Mouse (Mus musculus) spleen, embryonic (tissue): ENCODE measurements at regions not wholly inside any gene's neighbourhood (a gene's known extent, or its start where the extent isn't known, plus 50 kb on each side); places are given as distances from the start of the nearest gene placed in this dataset.

Source experiments
- CTCF ChIA-PET: fragments of 350-600 bp; sonication (Branson Sonifier 250); formaldehyde crosslinking; loops from one replicate; lab custom pipeline; 2022; lab: Charles Lee

GRCm38 (mm10) chr2:138123331-138123730 lies 133.0 kb upstream of the Btbd3 start:
- CTCF ChIA-PET, result no interaction called here

DNA sequence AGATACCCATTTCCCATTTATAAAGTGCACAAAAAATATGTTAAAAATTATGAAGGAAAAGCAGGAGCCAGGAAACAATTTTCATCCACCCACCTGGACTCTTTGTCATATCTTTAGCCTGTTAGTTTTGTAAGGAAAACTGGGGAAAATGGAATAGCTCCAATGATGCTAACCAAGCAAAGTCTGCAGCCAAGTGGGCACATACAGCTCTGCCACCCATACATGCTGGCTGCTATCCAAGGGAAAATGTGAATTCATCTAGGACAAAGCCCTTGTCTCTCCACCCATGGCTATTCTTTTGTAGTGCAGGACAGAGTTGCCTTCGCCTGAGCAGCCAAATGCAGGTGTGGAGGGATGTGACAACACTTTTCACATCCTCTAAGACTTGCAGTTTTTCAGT lies 135.5 kb upstream of the Btbd3 start:
- CTCF ChIA-PET, result no interaction called here

- CTCF ChIA-PET, result no interaction called here
Measured at GRCm38 (mm10) chr2:138120131-138120530, 136.2 kb upstream of the Btbd3 start.

GRCm38 (mm10) chr2:138099777-138100176 lies 156.6 kb upstream of the Btbd3 start:
- CTCF ChIA-PET, result no interaction called here

DNA sequence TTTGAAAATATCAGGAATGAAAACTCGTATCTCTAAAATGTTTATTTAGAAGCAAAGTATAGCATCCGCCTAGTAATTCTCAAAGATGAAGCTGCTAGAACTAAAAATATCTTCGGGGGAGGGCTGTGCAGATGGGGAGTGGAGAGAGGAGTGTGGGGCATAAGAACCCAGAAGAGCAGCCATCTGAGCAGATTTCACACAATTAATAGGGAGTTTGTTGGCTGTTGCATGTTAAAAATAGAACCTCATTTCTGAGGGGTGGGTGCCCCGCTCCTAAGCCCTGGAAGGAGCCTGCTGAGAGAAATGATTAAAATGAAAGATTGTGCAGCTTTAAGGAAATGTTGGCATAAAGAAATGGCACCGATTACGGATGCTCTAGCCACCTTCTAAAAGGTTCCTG lies 171.0 kb upstream of the Btbd3 start:
- CTCF ChIA-PET, result no interaction called here

DNA sequence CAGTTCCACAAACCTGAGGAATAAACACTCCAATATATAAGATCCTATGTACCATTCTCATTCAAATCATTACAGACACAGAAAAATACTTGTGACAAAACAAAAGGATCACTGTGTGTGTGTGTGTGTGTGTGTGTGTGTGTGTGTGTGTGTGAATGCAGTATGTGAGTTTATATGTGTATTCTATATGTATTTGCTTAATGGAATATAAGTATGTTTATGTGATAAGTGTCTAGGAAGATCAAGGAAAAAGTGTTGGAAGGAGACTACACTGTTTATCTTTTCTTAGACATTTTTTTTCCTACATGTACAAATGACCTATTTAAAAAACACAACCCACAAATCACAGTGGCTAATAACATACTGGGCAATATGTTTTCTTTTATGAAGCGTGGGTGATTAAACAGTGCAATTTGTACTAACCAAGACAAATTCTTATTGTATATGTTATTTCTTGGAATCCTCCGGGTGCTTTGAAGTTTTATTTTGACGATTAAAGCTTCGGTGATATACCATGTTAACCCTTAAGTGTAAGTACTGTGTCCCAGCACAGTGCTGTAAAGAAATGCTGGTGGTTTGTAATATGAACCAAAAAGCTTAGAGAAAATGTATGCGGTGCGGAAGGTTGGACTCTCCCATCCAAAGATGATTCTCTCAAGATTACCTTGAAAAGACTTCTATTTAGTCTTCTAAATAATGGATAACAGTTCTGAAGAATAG lies 171.6 kb upstream of the Btbd3 start:
- CTCF ChIA-PET, result no interaction called here

GRCm38 (mm10) chr2:138074020-138074613 lies 182.2 kb upstream of the Btbd3 start:
- CTCF ChIA-PET, result no interaction called here

DNA sequence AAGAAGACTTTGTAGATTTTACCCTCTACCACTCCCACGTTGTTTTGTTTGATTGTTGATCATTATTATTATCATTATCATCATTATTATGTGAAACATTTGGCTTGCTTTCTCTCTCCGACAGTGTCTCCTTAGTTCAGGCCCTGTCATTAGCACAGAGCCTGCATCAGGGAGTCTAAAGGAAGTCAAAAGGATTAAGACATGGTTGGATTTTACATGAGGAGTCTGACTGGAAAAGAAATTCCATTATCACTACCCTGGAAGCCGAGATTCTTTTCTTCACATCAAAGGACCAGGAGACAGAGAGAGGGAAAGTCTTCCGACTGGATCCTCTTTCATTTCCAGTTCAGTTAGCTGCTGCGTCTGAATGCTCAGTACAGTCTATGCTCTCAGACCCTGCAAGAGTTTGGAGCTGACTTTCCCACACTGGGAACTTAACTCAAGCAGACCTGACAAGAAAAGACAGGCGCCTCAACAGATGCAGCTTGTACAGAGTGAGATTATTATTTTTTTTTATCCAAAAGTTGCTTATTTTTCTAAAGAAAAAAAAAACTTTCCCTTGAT lies 184.1 kb upstream of the Btbd3 start:
- CTCF ChIA-PET, result no interaction called here

DNA sequence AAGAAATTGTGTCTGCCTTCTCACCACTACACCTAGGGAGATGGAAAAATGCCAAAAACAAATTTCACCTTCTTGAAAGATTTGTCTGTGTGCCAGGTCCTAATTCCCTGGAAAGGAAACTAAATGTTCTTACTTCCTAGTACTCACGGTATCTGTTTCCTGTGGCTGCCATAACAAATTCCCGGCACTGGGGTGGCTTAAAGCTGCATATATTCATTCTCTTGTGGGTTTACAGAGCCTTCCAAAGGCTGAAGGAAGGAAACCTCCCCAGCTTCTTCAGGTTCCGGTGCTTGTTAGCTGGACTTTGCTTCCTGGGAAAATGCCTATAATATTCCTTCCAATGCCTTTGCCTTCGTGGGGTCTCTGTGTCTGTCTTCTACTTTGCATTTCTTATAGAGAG lies 203.3 kb upstream of the Btbd3 start:
- CTCF ChIA-PET, result no interaction called here

DNA sequence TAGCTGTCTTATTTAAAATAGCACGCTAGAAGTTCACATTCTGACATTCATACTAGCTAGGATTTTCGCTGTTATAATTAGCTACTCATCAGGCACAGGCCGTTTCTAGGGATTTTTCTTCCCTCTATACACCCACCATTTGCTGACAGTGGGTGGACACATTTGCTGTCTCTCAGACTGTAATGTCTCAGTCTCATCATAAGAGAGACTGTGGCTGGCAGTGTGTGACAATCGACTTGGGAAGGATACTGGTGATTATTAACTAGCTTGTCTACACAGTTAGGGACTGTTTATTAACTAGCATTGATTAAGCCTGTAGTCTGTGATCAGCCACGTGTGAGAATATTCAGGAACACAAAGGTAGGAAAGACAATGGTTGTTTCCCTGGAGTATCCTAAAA lies 208.0 kb upstream of the Btbd3 start:
- CTCF ChIA-PET, result no interaction called here

- CTCF ChIA-PET, result no interaction called here
Measured at GRCm38 (mm10) chr2:138047781-138048201, 208.6 kb upstream of the Btbd3 start.

GRCm38 (mm10) chr2:138047361-138047760 lies 209.0 kb upstream of the Btbd3 start:
- CTCF ChIA-PET, result no interaction called here

- CTCF ChIA-PET, result no interaction called here
Measured at GRCm38 (mm10) chr2:138046918-138047317, 209.4 kb upstream of the Btbd3 start.

DNA sequence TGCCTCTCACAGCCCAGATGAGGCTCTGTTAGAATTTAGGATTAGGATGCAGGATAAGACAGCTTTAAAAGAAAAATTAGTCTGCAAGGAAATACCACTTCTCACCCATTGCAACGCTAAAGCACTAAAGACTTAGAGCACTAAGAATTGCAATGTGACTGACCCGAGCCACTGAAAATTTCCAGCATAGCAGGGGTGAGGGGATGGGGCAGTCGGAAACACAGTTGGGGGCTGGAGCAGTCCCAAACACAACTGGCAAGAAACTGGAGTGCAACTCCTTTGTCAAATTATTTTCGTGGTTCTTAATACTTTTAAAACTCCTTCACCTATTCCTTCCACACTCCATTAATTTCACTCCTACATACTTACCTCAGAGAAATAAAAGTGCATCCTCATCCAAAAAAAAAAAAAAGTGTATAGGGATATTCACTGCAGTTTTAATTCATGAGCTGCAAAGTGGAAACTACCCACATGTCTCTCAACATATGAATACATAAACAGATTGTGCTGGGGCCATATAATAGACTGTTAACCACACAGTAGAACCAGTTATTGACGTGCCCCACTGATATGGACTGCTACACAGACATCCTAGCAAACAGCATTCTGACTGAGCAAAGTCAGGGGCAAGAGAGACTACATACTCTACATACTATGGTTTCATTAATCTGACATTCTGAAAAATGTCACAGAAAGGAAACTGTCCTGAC lies 210.3 kb upstream of the Btbd3 start:
- CTCF ChIA-PET, result no interaction called here

DNA sequence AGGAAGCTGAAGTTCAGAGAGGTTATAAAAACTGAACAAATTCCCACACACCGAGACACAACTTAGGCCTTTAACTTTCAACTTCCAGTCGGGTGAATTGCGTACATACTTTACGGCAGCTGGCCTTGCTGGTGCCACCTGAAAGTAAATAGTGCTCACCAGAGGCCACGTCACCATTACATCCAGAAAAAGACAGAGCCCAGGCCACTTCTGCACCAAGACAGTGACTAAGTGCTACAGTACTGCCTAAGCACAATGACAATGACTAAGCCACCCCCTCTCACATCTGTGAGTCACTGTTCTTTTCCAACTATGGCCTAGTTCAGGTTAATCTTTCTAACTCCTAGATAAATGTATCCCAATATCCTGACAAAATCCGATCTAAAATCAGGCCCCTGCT lies 215.7 kb upstream of the Btbd3 start:
- CTCF ChIA-PET, result no interaction called here

DNA sequence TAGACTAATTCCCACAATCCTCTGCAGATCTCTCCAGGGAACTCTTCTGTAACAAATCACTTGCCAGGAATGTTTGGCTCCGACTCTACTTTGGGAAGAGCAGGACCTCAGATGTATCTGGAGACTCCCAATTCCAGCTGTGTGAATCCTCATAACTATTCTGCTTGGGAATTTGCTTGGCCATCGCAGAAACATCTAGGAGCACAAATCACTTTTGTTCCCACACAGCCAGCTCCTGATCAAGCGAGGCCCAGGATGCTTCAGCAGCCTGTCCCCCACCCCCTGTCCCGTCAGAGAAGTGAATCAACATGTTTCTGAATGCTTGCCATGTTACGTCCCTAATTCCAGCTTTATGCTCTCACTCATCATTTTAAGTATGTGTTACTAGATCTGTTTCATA lies 216.1 kb upstream of the Btbd3 start:
- CTCF ChIA-PET, result no interaction called here

GRCm38 (mm10) chr2:138034123-138034736 lies 222.1 kb upstream of the Btbd3 start:
- CTCF ChIA-PET, result no interaction called here

- CTCF ChIA-PET, result no interaction called here
Measured at GRCm38 (mm10) chr2:138033379-138034122, 222.8 kb upstream of the Btbd3 start.

GRCm38 (mm10) chr2:138027411-138027810 lies 229.0 kb upstream of the Btbd3 start:
- CTCF ChIA-PET, result no interaction called here

- CTCF ChIA-PET, result no interaction called here
Measured at GRCm38 (mm10) chr2:138023558-138023957, 232.8 kb upstream of the Btbd3 start.

- CTCF ChIA-PET, result no interaction called here
Measured at GRCm38 (mm10) chr2:137981766-137982165, 274.6 kb upstream of the Btbd3 start.

- CTCF ChIA-PET, result no interaction called here
Measured at GRCm38 (mm10) chr2:137977767-137978166, 278.6 kb upstream of the Btbd3 start.
